Mouse (Mus musculus): Measurements from ENCODE around the gene Ccl28. TPM values are rescaled to one million over a fixed set of nuclear protein-coding genes. Genes with fewer than 3 reads are reported as not detected.
"Not testable (repeated sequence)": the region's sequence is repeated elsewhere in the genome, so short reads cannot be mapped to it uniquely, and the experiment has no call there.

The Ccl28 gene
- polyA plus RNA-seq (2014; fragmentation: Nextera tagmentation; extraction: Ambion mirVana): 0.09 TPM in 1 of 2 replicates, not detected in the other

- Histone ChIP-seq H3K4me3 (ENCODE audit: low read depth, low read length) (no peak within 1 kb of the TSS), H3K4me2 (ENCODE audit: low read length) (no peak within 1 kb of the TSS), H3K36me3 (ENCODE audit: control insufficient read depth, insufficient read depth, low read length) (no peaks in the 10 kb centered on the region), H3K4me1 (replicated peaks; ENCODE audit: control insufficient read depth, insufficient read depth, low read length) (no peaks in the 10 kb centered on the region), H3K27me3 (replicated peaks; ENCODE audit: control insufficient read depth, insufficient read depth, low read length) (no peaks in the 10 kb centered on the region), H3K9ac (ENCODE audit: low read length) (no peak within 1 kb of the TSS), H3K27ac (ENCODE audit: low read depth) (no peak within 1 kb of the TSS), H3K9me3 (ENCODE audit: control insufficient read depth, low read length) (no peaks in the 10 kb centered on the region)
- DNase-seq (ENCODE audit: low spot score) (no peak), ATAC-seq (replicated peaks; ENCODE audit: low FRiP score, low TSS enrichment, low read depth) (no peak)
- WGBS: 86% methylated on average over 6 of the region's 6 CpGs
Measured at GRCm38 (mm10) chr13:119623634-119624033, at the start of gene Ccl28. TSS of gene Ccl28 (plus strand) at chr13:119623819.

GRCm38 (mm10) chr13:119596321-119597211 is 27.1 kb upstream of the Ccl28 start:
- not testable (repeated sequence) for H3K27me3 ChIP-seq (replicated peaks; ENCODE audit: control insufficient read depth, insufficient read depth, low read length); H3K9ac ChIP-seq (ENCODE audit: low read length); H3K4me2 ChIP-seq (ENCODE audit: low read length); H3K4me3 ChIP-seq (ENCODE audit: low read depth, low read length); H3K27ac ChIP-seq (ENCODE audit: low read depth); H3K36me3 ChIP-seq (ENCODE audit: control insufficient read depth, insufficient read depth, low read length); H3K4me1 ChIP-seq (replicated peaks; ENCODE audit: control insufficient read depth, insufficient read depth, low read length)
- DNase-seq (ENCODE audit: low spot score): peak; percentile 89
- H3K9me3 ChIP-seq (ENCODE audit: control insufficient read depth, low read length): peaks cover 17% of the 10 kb centered on the region
- ATAC-seq (replicated peaks; ENCODE audit: low FRiP score, low TSS enrichment, low read depth): peak; percentile 91
- 78% methylated on average over 14 of the region's 16 CpGs for WGBS

DNA sequence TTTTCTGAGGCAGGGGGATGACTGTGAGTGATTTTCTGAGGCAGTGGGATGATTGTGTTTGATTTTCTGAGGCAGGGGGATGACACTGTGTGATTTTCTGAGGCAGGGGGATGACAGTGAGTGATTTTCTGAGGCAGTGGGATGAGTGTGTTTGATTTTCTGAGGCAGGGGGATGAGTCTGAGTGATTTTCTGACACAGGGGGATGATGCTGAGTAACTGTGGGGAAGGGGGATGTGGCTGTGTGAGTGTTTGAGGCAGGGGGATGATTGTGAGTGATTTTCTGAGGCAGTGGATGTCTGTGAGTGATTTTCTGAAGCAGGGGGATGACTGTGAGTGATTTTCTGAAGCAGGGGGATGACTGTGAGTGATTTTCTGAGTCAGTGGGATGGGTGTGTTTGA is 25.2 kb upstream of the Ccl28 start:
- H3K36me3 ChIP-seq (ENCODE audit: control insufficient read depth, insufficient read depth, low read length); H3K4me2 ChIP-seq (ENCODE audit: low read length); H3K9ac ChIP-seq (ENCODE audit: low read length); H3K4me3 ChIP-seq (ENCODE audit: low read depth, low read length); H3K27ac ChIP-seq (ENCODE audit: low read depth); H3K27me3 ChIP-seq (replicated peaks; ENCODE audit: control insufficient read depth, insufficient read depth, low read length); ATAC-seq (replicated peaks; ENCODE audit: low FRiP score, low TSS enrichment, low read depth); H3K4me1 ChIP-seq (replicated peaks; ENCODE audit: control insufficient read depth, insufficient read depth, low read length): not testable (repeated sequence)
- peak; percentile 69 for DNase-seq (ENCODE audit: low spot score)
- peaks cover 17% of the 10 kb centered on the region for H3K9me3 ChIP-seq (ENCODE audit: control insufficient read depth, low read length)

DNA sequence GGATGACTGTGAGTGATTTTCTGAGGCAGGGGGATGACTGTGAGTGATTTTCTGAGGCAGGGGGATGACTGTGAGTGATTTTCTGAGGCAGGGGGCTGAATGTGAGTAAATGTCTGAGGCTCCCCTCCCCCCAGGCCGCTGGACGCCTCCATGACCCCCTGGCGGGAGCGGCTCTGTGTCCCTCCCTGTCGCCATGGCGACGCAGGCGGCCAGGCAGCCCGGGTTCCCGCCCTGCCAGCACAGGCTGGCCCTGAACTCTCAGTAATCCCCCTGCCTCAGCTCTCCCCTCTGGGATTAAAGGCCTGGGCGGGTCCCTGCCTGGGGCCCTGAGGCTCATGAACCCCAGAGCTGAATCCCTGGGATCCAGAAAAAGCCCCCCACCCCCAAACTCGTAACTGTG is 24.6 kb upstream of the Ccl28 start:
- H3K4me1 ChIP-seq (replicated peaks; ENCODE audit: control insufficient read depth, insufficient read depth, low read length); H3K36me3 ChIP-seq (ENCODE audit: control insufficient read depth, insufficient read depth, low read length); H3K4me2 ChIP-seq (ENCODE audit: low read length); H3K4me3 ChIP-seq (ENCODE audit: low read depth, low read length); H3K9ac ChIP-seq (ENCODE audit: low read length); ATAC-seq (replicated peaks; ENCODE audit: low FRiP score, low TSS enrichment, low read depth); H3K27ac ChIP-seq (ENCODE audit: low read depth); DNase-seq (ENCODE audit: low spot score); H3K27me3 ChIP-seq (replicated peaks; ENCODE audit: control insufficient read depth, insufficient read depth, low read length): not testable (repeated sequence)
- WGBS: 85% methylated on average over 11 of the region's 12 CpGs
- H3K9me3 ChIP-seq (ENCODE audit: control insufficient read depth, low read length): peaks cover 17% of the 10 kb centered on the region

DNA sequence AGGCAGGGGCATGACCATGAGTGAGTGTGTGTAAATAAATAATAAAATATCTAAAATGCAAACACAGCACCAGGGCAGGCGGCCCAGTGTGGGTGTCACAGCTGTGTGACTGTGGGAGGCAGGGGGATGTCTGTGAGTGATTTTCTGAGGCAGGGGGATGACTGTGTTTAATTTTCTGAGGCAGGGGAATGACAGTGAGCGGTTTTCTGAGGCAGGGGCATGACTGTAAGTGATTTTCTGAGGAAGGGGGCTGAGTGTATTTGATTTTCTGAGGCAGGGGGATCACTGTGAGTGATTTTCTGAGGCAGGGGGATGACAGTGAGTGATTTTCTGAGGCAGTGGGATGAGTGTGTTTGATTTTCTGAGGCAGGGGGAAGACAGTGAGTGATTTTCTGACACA is 24.1 kb upstream of the Ccl28 start:
- not testable (repeated sequence) for H3K36me3 ChIP-seq (ENCODE audit: control insufficient read depth, insufficient read depth, low read length); H3K4me1 ChIP-seq (replicated peaks; ENCODE audit: control insufficient read depth, insufficient read depth, low read length); H3K4me3 ChIP-seq (ENCODE audit: low read depth, low read length); H3K4me2 ChIP-seq (ENCODE audit: low read length); H3K9ac ChIP-seq (ENCODE audit: low read length); ATAC-seq (replicated peaks; ENCODE audit: low FRiP score, low TSS enrichment, low read depth); H3K27me3 ChIP-seq (replicated peaks; ENCODE audit: control insufficient read depth, insufficient read depth, low read length); DNase-seq (ENCODE audit: low spot score); H3K27ac ChIP-seq (ENCODE audit: low read depth)
- WGBS: 66% methylated on average over 2 of the region's 2 CpGs
- H3K9me3 ChIP-seq (ENCODE audit: control insufficient read depth, low read length): peaks cover 17% of the 10 kb centered on the region

DNA sequence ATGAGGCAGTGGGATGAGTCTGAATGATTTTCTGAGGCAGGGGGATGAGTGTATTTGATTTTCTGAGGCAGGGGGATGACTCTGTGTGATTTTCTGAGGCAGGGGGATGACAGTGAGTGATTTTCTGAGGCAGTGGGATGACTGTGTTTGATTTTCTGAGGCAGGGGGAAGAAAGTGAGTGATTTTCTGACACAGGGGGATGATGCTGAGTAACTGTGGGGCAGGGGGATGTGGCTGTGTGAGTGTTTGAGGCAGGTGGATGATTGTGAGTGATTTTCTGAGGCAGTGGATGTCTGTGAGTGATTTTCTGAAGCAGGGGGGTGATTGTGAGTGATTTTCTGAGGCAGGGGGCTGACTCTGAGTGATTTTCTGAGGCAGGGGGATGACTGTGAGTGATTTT is 23.5 kb upstream of the Ccl28 start:
- peak; percentile 90 for DNase-seq (ENCODE audit: low spot score)
- ATAC-seq (replicated peaks; ENCODE audit: low FRiP score, low TSS enrichment, low read depth); H3K4me3 ChIP-seq (ENCODE audit: low read depth, low read length); H3K27ac ChIP-seq (ENCODE audit: low read depth); H3K27me3 ChIP-seq (replicated peaks; ENCODE audit: control insufficient read depth, insufficient read depth, low read length); H3K4me1 ChIP-seq (replicated peaks; ENCODE audit: control insufficient read depth, insufficient read depth, low read length); H3K36me3 ChIP-seq (ENCODE audit: control insufficient read depth, insufficient read depth, low read length); H3K9ac ChIP-seq (ENCODE audit: low read length); H3K4me2 ChIP-seq (ENCODE audit: low read length): not testable (repeated sequence)
- peaks cover 17% of the 10 kb centered on the region for H3K9me3 ChIP-seq (ENCODE audit: control insufficient read depth, low read length)

GRCm38 (mm10) chr13:119602688-119603331 is 20.8 kb upstream of the Ccl28 start:
- H3K4me2 ChIP-seq (ENCODE audit: low read length); H3K27ac ChIP-seq (ENCODE audit: low read depth); H3K4me1 ChIP-seq (replicated peaks; ENCODE audit: control insufficient read depth, insufficient read depth, low read length); H3K36me3 ChIP-seq (ENCODE audit: control insufficient read depth, insufficient read depth, low read length); H3K9me3 ChIP-seq (ENCODE audit: control insufficient read depth, low read length); H3K4me3 ChIP-seq (ENCODE audit: low read depth, low read length); H3K27me3 ChIP-seq (replicated peaks; ENCODE audit: control insufficient read depth, insufficient read depth, low read length); H3K9ac ChIP-seq (ENCODE audit: low read length); ATAC-seq (replicated peaks; ENCODE audit: low FRiP score, low TSS enrichment, low read depth); DNase-seq (ENCODE audit: low spot score): not testable (repeated sequence)
- 44% methylated on average over 12 of the region's 13 CpGs for WGBS

- not testable (repeated sequence) for ATAC-seq (replicated peaks; ENCODE audit: low FRiP score, low TSS enrichment, low read depth); H3K9me3 ChIP-seq (ENCODE audit: control insufficient read depth, low read length); DNase-seq (ENCODE audit: low spot score); H3K4me1 ChIP-seq (replicated peaks; ENCODE audit: control insufficient read depth, insufficient read depth, low read length); H3K36me3 ChIP-seq (ENCODE audit: control insufficient read depth, insufficient read depth, low read length); H3K9ac ChIP-seq (ENCODE audit: low read length); H3K4me2 ChIP-seq (ENCODE audit: low read length); H3K27ac ChIP-seq (ENCODE audit: low read depth); H3K27me3 ChIP-seq (replicated peaks; ENCODE audit: control insufficient read depth, insufficient read depth, low read length); H3K4me3 ChIP-seq (ENCODE audit: low read depth, low read length)
- WGBS: 96% methylated on average over 6 of the region's 8 CpGs
Measured at GRCm38 (mm10) chr13:119603890-119604289, 19.7 kb upstream of the Ccl28 start.

All from intestine, embryonic 14.5 days (tissue).